27 mouse cellular contexts compared by ENCODE assay signal in the genomic region with DNA sequence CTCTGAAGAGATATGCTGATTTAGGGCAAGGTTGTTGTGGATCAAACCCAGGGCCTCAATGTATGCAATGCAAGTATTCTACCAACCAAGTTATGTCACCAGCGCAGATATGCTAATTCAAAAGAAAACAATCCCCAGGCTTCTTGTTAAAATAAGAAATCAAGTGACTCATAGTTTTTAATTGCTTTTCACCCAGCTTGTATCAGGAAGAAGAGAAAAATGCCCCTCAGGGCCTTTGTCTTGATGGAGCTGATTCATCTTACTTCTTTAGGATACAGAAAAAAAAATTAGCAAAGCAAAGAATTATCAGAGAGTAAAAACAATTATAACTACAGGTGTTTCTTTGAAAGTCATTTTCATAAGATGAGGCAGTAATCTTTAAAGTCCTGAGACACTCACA. TPM values are rescaled to one million over a fixed set of nuclear protein-coding genes. Genes with fewer than 3 reads are reported as not detected.
"Had no signal": no experiment of that assay in that cellular context is flagged by ENCODE, and none has a peak within 500 bp of the region (broad histone marks: within the 10 kb centered on the region; RNA-seq: fewer than 3 reads in every experiment).

No protein-coding gene starts in this region.

- H3K4me3 ChIP-seq: gastrocnemius, adult 2 months; heart, embryonic 10.5 days; heart, embryonic 12.5 days; hindbrain, embryonic 13.5 days; hindbrain, embryonic 15.5 days; intestine, embryonic 15.5 days; limb, embryonic 10.5 days; limb, embryonic 12.5 days; liver, embryonic 13.5 days; liver, embryonic 15.5 days had no signal

- H3K4me1 ChIP-seq: heart, embryonic 10.5 days; heart, embryonic 12.5 days; hindbrain, embryonic 13.5 days; hindbrain, embryonic 15.5 days; intestine, embryonic 15.5 days; limb, embryonic 10.5 days; limb, embryonic 12.5 days; liver, embryonic 13.5 days; liver, embryonic 15.5 days had no signal

- H3K36me3 ChIP-seq: heart, embryonic 10.5 days; heart, embryonic 12.5 days; hindbrain, embryonic 13.5 days; hindbrain, embryonic 15.5 days; intestine, embryonic 15.5 days; limb, embryonic 10.5 days; limb, embryonic 12.5 days; liver, embryonic 13.5 days; liver, embryonic 15.5 days had no signal

- H3K9ac ChIP-seq: heart, embryonic 12.5 days; hindbrain, embryonic 13.5 days; hindbrain, embryonic 15.5 days; intestine, embryonic 15.5 days; limb, embryonic 12.5 days; liver, embryonic 13.5 days; liver, embryonic 15.5 days had no signal

- H3K27ac ChIP-seq: gastrocnemius, adult 2 months; heart, embryonic 10.5 days; hindbrain, embryonic 13.5 days; hindbrain, embryonic 15.5 days; intestine, embryonic 15.5 days; limb, embryonic 10.5 days; limb, embryonic 12.5 days; liver, embryonic 13.5 days; liver, embryonic 15.5 days had no signal

- H3K27me3 ChIP-seq: heart, embryonic 12.5 days; hindbrain, embryonic 13.5 days; hindbrain, embryonic 15.5 days; intestine, embryonic 15.5 days; liver, embryonic 13.5 days; liver, embryonic 15.5 days had no signal

- H3K9me3 ChIP-seq: heart, embryonic 10.5 days; heart, embryonic 12.5 days; hindbrain, embryonic 13.5 days; hindbrain, embryonic 15.5 days; intestine, embryonic 15.5 days; limb, embryonic 10.5 days; limb, embryonic 12.5 days; liver, embryonic 13.5 days; liver, embryonic 15.5 days had no signal

- DNase-seq: gastrocnemius, adult 2 months; gastrocnemius, postnatal 10 days; gastrocnemius, postnatal 25 days; heart, adult 18-20 months; heart, postnatal 10 days; heart, postnatal 4 days; kidney, adult 18-20 months; kidney, adult 8-10 months; kidney, postnatal 14 days; kidney, postnatal 36 days; layer of hippocampus, adult 9-11 months; layer of hippocampus, postnatal 36 days; liver; liver, embryonic 13.5 days had no signal

- ATAC-seq: inflammation-experienced regulatory T-cells, adult 6 months; intestine, embryonic 15.5 days; intestine, postnatal 0 days had no signal

RNA-seq across cellular contexts. Expression of a gene that starts 28.7 kb away (rescaled TPM):
- total RNA-seq: gastrocnemius, adult 2 months; granulocyte monocyte progenitor cell, adult 5-6 weeks; heart, adult 18-20 months had no signal
- polyA plus RNA-seq: heart, embryonic 16.5 days; inflammation-experienced regulatory T-cells, adult 6 months; limb, embryonic 10.5 days; limb, embryonic 12.5 days; liver, embryonic 11.5 days; liver, embryonic 13.5 days had no signal
